Mouse (Mus musculus): ENCODE measurements at regions not wholly inside any gene's neighbourhood (a gene's known extent, or its start where the extent isn't known, plus 50 kb on each side); places are given as distances from the start of the nearest gene placed in this dataset.

DNA sequence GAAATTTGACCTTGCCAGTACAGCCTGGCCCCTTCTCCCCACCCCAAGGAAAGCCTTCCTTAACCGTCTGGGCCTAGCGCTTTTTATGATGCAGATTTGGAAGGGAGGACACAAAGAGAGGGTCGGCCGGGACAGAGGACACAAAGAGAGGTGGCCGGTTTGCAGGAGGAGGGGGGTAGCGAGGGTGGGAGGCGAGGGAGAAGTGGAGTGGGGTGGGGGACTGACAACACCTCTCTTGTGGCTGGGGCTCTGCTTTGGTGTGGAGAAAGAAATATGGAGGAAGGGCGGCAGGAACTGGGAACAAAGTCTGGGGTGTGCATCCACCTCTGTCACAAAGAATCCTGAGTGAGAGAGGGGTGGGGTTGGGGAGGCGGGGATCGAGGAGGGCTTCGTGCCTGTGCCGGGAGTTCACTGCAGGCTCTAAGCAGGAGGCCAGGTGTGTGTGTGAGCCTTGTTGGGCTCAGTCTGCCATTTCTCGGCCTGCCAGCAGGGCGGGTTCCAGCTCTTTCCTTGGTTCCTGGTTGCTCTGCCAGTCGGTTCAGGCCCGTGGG, 330.4 kb upstream of the Dio3 start:
- Histone ChIP-seq H3K27me3 (peaks cover 16% of the 10 kb centered on the region), H3K4me2 (no peak overlapping the region), H3K36me3 (no peaks in the 10 kb centered on the region), H3K4me1 (replicated peaks) (peaks cover 34% of the 10 kb centered on the region), H3K9me3 (no peaks in the 10 kb centered on the region), H3K9ac (no peak overlapping the region), H3K4me3 (no peak overlapping the region), H3K27ac (peak overlapping the region; percentile 71)
- 11% methylated on average over 16 of the region's 16 CpGs for WGBS
- peak; percentile 72 for ATAC-seq (ENCODE audit: low FRiP score)

DNA sequence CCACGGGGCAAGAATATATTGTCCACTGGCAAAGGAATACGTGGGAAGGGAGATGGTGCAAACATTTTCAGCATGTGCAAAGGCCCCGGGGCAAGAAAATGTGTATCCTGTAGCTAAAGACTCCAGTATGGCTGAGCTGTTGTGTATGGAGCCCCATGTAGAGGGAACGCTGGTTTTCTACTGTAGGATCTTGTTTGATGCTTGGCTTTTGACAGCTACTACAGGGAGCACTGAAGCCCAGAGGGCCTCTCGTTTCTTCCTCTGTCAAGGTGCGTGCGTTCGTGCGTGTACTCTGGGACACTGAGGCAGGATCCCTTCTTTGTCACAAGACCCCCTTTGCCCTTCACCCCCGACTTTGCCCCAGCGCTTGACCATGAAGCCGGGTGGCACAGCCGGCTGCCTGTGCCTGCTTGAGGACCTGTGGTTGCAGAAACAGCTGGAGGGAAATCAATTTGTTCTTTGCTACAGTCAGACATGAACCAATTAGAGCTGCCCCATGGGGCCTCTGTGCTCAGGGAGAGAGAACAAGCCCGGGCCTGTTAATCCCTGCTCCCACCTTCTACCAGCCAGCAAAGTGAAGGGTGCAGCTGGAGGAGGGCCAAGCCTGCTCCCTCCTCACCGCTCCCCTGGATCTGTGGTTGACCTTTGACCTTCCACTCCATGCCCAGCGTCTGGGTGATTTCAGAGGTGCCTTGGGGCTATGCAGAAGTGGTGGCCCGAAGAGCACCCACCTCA, 329.5 kb upstream of the Dio3 start:
- peaks cover 34% of the 10 kb centered on the region for H3K4me1 ChIP-seq (replicated peaks)
- no peak for ATAC-seq (ENCODE audit: low FRiP score)
- 51% methylated on average over 17 of the region's 17 CpGs for WGBS
- H3K27ac ChIP-seq = peak overlapping the region; percentile 71
- no peaks in the 10 kb centered on the region for H3K9me3 ChIP-seq
- no peak overlapping the region for H3K4me2 ChIP-seq
- no peak overlapping the region for H3K9ac ChIP-seq
- no peaks in the 10 kb centered on the region for H3K36me3 ChIP-seq
- peaks cover 16% of the 10 kb centered on the region for H3K27me3 ChIP-seq
- H3K4me3 ChIP-seq = no peak overlapping the region

DNA sequence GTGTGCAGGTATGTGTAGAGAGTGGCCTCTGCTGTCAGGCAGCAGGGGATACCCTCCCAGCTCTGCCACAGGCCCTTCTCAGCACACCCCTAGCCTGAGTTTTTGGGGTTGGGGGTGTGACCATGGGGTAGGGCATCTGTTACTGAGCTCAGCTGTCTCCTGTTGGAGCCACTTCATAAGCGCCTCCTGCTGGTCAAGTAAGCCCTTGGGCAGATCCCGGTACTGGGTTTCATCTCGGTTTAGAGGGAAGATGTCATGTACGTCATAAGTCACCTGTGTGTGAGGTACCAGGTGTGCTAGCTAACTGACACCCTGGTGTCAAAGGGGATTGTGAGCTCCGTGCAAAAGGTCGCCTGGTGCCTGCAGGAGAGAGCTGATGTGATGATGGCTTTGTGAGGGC, 328.2 kb upstream of the Dio3 start:
- H3K4me2 ChIP-seq = no peak overlapping the region
- H3K4me3 ChIP-seq = no peak overlapping the region
- no peak overlapping the region for H3K9ac ChIP-seq
- no peaks in the 10 kb centered on the region for H3K9me3 ChIP-seq
- H3K36me3 ChIP-seq = no peaks in the 10 kb centered on the region
- no peak overlapping the region for H3K27ac ChIP-seq
- 41% methylated on average over 6 of the region's 6 CpGs for WGBS
- peaks cover 34% of the 10 kb centered on the region for H3K4me1 ChIP-seq (replicated peaks)
- ATAC-seq (ENCODE audit: low FRiP score) = no peak
- peaks cover 16% of the 10 kb centered on the region for H3K27me3 ChIP-seq

DNA sequence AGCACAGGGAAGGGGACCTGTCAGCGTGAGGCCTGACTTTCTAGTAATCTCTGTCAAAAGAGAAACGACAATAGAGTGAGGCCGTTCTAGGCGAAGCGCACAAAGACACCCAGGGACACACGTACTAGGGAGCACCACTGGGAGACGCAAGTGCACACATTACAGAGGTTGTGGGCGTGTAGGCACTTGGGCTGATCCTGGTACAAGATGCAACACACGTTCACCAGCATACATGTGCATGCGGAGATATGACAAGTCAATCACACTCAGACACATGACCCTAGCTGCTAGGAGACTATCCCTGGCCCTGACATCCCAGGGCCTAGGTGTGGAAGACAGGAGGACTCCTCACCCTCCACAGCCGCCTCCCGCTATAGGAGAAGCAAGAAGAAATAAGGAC, 327.4 kb upstream of the Dio3 start:
- 81% methylated on average over 12 of the region's 12 CpGs for WGBS
- Histone ChIP-seq H3K27me3 (peaks cover 16% of the 10 kb centered on the region), H3K4me1 (replicated peaks) (peaks cover 34% of the 10 kb centered on the region), H3K9ac (no peak overlapping the region), H3K27ac (no peak overlapping the region), H3K36me3 (no peaks in the 10 kb centered on the region), H3K9me3 (no peaks in the 10 kb centered on the region), H3K4me3 (no peak overlapping the region), H3K4me2 (no peak overlapping the region)
- no peak for ATAC-seq (ENCODE audit: low FRiP score)

DNA sequence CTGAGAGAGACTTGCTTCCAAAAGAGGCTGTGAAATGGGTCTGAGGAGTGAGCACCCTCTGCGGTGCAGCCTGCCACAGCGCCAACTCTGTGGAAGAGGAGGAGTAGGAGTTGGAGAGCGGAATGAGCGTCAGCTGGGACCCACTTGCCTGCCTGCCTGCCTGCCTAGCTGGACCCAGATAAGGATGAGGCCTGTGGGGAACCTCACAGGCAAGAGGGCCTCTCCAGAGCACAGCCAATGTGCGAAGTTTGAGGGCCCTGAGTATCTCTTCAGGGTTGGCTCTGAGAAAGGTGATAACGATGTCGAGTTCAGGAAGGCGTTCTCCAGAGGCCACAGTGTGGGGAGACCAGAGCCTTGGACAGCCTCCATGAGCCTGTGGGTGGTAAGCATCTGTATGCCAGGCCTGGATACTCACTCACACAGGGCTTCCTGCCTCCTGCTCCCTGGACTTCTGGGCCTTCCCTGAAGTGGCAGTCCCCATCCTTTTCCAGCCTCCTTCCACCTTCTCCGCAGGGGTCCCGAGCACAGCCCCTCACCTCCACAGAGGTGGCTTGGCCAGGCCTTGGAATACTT, 326.9 kb upstream of the Dio3 start:
- Histone ChIP-seq H3K4me3 (no peak overlapping the region), H3K36me3 (no peaks in the 10 kb centered on the region), H3K27me3 (peaks cover 12% of the 10 kb centered on the region), H3K4me1 (replicated peaks) (peaks cover 34% of the 10 kb centered on the region), H3K9ac (no peak overlapping the region), H3K27ac (no peak overlapping the region), H3K9me3 (no peaks in the 10 kb centered on the region), H3K4me2 (no peak overlapping the region)
- WGBS = 81% methylated on average over 10 of the region's 10 CpGs
- ATAC-seq (ENCODE audit: low FRiP score) = no peak

DNA sequence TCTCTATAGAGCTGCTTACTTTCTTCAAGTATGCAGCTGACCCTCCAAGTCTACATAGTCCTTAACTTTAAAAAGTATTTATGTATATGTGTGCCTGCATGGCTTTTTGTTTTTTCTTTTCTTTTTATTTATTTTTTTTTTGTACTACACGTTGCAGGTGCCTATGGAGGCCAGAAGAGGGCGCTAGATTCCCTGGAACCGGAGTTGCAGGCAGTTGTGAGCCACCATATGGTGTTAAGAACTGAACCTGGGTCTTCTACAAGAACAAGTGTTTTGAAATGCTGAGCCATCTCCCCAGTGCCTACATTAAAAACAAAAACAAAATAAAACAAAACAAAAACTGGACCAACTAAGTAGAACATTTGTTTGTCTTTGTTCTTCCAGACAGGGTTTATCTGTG, 325.9 kb upstream of the Dio3 start:
- H3K27ac ChIP-seq = no peak overlapping the region
- WGBS = 66% methylated on average over 3 of the region's 3 CpGs
- no peaks in the 10 kb centered on the region for H3K9me3 ChIP-seq
- H3K4me2 ChIP-seq = no peak overlapping the region
- no peak overlapping the region for H3K4me3 ChIP-seq
- ATAC-seq (ENCODE audit: low FRiP score) = no peak
- H3K36me3 ChIP-seq = no peaks in the 10 kb centered on the region
- H3K4me1 ChIP-seq (replicated peaks) = peaks cover 32% of the 10 kb centered on the region
- H3K27me3 ChIP-seq = peaks cover 10% of the 10 kb centered on the region
- no peak overlapping the region for H3K9ac ChIP-seq

DNA sequence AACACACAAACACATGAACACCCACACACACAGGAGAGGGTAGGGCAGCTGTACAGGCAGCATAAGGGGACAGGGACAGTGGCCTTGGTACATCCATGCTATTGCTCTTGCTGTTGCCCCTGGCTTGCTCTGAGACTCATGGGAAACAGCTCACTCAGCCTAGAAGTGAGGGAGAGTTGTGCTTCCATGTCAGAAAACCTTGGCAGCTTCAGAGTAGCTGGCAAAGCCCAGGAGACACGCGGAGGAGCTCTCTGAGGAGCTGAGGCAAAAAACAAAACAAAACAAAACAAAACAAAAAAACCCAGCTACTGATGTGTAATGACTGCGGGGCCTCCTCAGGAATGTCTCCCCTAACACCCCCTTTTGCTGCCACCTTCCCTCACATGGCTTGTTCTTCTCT, 321.6 kb upstream of the Dio3 start:
- Histone ChIP-seq H3K36me3 (no peaks in the 10 kb centered on the region), H3K9ac (no peak overlapping the region), H3K4me3 (no peak overlapping the region), H3K27ac (no peak overlapping the region), H3K4me1 (replicated peaks) (0 out of 2 replicates have a peak, but pooled peaks cover 2% of the 10 kb centered on the region), H3K9me3 (no peaks in the 10 kb centered on the region), H3K4me2 (no peak overlapping the region), H3K27me3 (peaks cover 8% of the 10 kb centered on the region; the same call in 1 of the 2 replicates)
- 78% methylated on average over 3 of the region's 3 CpGs for WGBS
- no peak for ATAC-seq (ENCODE audit: low FRiP score)

DNA sequence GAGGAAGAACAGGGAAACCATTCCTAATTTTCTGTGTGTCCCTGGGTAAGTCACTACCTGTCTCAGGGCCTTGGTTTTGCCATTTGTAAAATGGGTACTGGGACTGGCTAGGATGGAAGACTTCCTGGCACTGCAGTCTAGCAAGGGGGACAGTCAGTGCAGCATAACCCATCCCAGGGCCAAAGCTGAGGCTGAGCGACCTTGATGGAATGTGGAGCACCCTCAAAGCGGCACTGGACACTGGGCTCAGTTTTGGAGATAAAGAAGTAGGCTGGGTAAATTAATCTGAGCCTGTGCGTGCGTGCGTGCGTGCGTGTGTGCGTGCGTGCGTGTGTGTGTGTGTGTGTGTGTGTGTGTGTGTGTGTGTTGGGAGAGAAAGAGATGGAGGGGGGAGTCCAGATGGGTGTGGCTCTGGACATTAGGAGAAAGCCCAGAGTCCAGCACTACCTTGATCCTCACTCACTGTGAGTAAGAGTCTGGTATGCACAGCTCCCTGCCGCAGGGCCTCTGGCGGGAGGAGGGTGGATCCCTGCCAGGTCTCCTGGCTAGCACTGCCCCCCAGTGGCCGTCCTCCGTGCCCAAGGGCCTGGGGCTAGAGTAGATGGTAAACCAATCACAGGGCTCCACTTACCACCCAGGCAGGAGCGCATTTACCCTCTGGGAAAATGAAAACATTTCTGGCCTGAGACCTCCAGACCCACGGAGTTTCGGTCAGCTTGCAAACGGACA, 320.3 kb upstream of the Dio3 start:
- H3K4me3 ChIP-seq = no peak overlapping the region
- H3K9me3 ChIP-seq = no peaks in the 10 kb centered on the region
- no peaks in the 10 kb centered on the region for H3K36me3 ChIP-seq
- 47% methylated on average over 18 of the region's 18 CpGs for WGBS
- H3K4me1 ChIP-seq (replicated peaks) = 0 out of 2 replicates have a peak, but pooled peaks cover 2% of the 10 kb centered on the region
- H3K27ac ChIP-seq = no peak overlapping the region
- H3K27me3 ChIP-seq = peaks cover 14% of the 10 kb centered on the region
- H3K9ac ChIP-seq = no peak overlapping the region
- H3K4me2 ChIP-seq = no peak overlapping the region
- peak; percentile 77; the same call in 1 of the 2 replicates for ATAC-seq (ENCODE audit: low FRiP score)

DNA sequence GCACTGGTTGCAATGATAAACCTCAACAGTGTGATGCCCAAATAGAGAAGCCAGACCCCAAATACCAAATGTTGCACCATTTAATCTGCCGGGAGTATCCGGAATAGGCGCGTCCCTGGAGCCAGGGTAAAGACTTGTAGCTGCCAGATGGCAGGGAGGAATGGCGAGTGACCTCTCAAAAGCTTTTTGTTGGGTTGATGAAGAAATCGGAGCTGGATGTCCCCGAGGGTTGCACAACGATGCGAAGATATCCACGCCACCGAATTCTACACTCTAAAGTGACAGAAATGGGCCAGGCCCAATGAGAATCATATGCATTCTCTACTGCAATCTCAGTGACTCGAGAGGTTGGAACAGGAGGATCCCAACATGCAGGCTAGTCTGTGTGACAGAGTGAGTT, 312.1 kb upstream of the Dio3 start:
- WGBS = 80% methylated on average over 12 of the region's 12 CpGs
- H3K4me2 ChIP-seq = no peak overlapping the region
- H3K9ac ChIP-seq = no peak overlapping the region
- H3K4me3 ChIP-seq = no peak overlapping the region
- no peaks in the 10 kb centered on the region for H3K9me3 ChIP-seq
- H3K4me1 ChIP-seq (replicated peaks) = no peaks in the 10 kb centered on the region
- ATAC-seq (ENCODE audit: low FRiP score) = no peak
- peaks cover 10% of the 10 kb centered on the region for H3K27me3 ChIP-seq
- H3K36me3 ChIP-seq = no peaks in the 10 kb centered on the region
- H3K27ac ChIP-seq = no peak overlapping the region

DNA sequence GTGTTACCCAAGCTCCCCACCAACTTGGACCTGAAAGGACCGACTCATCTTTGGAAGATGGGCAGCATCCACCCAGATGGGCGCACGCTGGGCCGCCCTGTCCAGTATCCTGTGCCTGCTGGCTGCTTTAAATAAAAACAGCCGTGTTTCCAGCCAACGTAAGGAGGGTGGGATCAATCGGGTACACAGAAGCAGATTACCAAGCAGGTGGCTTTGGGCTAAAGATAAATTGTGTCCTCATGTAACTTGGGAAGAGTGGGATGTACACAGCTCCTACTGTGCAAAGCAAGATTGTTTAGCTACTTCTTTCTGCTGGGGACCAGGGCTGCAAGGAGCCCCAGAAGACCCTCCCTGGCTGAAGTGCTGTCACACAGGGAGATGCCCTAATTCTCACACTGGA, 310.6 kb upstream of the Dio3 start:
- H3K4me1 ChIP-seq (replicated peaks) = no peaks in the 10 kb centered on the region
- peaks cover 4% of the 10 kb centered on the region; the same call in 1 of the 2 replicates for H3K27me3 ChIP-seq
- no peak overlapping the region for H3K4me2 ChIP-seq
- no peak for ATAC-seq (ENCODE audit: low FRiP score)
- H3K36me3 ChIP-seq = no peaks in the 10 kb centered on the region
- H3K4me3 ChIP-seq = no peak overlapping the region
- WGBS = 89% methylated on average over 7 of the region's 7 CpGs
- H3K9ac ChIP-seq = no peak overlapping the region
- no peak overlapping the region for H3K27ac ChIP-seq
- H3K9me3 ChIP-seq = no peaks in the 10 kb centered on the region

DNA sequence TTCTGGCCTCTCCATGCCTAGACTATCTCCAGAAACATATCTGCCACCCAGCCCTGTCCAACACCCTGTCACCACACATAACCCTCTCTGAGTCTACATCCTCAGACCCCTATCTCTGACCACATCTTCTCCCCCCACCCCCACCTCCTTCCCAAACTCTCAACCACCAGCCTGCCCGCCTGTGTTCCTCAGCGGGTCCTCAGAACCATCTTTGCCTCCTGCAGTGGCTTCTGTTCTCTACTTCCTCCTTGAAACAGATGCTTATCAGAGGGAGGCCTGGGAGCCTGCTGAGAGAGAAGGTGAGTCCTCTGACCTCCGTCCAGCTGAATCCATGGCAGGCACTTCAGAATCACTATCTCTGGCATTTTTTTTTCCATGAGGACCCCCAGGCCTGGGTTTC, 307.4 kb upstream of the Dio3 start:
- H3K27ac ChIP-seq = no peak overlapping the region
- no peaks in the 10 kb centered on the region for H3K9me3 ChIP-seq
- peaks cover 13% of the 10 kb centered on the region for H3K4me1 ChIP-seq (replicated peaks)
- H3K9ac ChIP-seq = no peak overlapping the region
- WGBS = 68% methylated on average over 3 of the region's 3 CpGs
- H3K4me2 ChIP-seq = no peak overlapping the region
- no peaks in the 10 kb centered on the region for H3K36me3 ChIP-seq
- ATAC-seq (ENCODE audit: low FRiP score) = no peak
- no peak overlapping the region for H3K4me3 ChIP-seq
- 0 out of 2 replicates have a peak, but pooled peaks cover 4% of the 10 kb centered on the region for H3K27me3 ChIP-seq

DNA sequence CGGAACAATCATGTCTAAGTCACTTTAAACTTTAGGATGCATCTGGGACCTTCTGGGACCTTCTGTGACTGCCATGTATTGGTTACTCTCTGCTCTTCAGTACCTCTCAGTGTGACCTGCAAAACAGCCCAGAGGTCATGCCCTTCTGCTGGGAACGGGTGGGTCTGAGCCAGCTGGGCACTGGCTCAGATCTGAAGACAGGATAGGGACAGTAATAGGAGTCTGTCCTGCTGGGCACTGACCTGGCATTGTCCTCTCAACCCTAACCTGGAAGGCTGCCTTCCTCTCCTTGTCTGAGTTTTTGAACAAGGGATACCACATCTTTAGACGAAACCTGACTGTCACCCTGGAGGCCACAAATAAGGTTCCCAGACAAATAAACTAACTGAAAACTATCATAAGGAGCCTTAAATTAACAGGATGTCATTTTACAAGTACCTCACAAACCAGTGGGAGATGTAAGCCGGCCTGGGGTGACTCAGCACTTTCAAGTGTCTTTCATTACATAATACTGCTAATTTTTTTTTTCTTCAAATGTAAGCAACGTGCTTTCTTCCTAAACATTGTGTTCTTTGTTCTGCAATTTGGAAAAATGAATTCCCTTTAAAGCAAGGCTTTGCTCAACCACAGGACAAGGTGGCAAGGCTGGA, 306.4 kb upstream of the Dio3 start:
- H3K9ac ChIP-seq = no peak overlapping the region
- no peak overlapping the region for H3K4me2 ChIP-seq
- H3K27ac ChIP-seq = no peak overlapping the region
- H3K36me3 ChIP-seq = no peaks in the 10 kb centered on the region
- WGBS = 75% methylated on average over 5 of the region's 5 CpGs
- ATAC-seq (ENCODE audit: low FRiP score) = no peak
- H3K4me1 ChIP-seq (replicated peaks) = peaks cover 13% of the 10 kb centered on the region
- H3K27me3 ChIP-seq = 0 out of 2 replicates have a peak, but pooled peaks cover 4% of the 10 kb centered on the region
- no peak overlapping the region for H3K4me3 ChIP-seq
- no peaks in the 10 kb centered on the region for H3K9me3 ChIP-seq
